Mouse (Mus musculus): ENCODE measurements at regions not wholly inside any gene's neighbourhood (a gene's known extent, or its start where the extent isn't known, plus 50 kb on each side); places are given as distances from the start of the nearest gene placed in this dataset.

DNA sequence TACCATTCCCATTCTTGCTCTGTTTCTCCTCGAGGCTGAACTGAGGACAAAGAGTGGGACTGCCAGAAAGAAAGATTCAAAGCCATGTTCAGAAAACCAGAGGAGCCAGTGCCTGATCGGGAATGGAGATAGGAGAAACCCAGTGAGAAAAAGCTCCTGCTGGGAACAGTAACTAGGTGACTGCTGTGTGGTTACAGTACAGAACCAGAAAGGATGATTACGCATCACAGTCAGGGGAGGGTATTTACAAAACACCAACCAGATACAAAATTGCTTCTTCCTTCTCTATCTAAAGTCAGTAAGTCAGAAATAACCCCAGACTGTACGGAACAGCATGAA, 227.1 kb upstream of the Acvr2a start:
- no peak for ATAC-seq
- H3K4me2 ChIP-seq (ENCODE audit: low read depth, low read length), result no peak overlapping the region
- 66% methylated on average over 4 of the region's 4 CpGs for WGBS (ENCODE audit: insufficient replicate concordance)
- no peak for DNase-seq
- H3K4me3 ChIP-seq (ENCODE audit: low read depth, low read length), result no peak overlapping the region
- no peaks in the 10 kb centered on the region for H3K4me1 ChIP-seq (ENCODE audit: insufficient read depth)
- no peak for TF ChIP-seq CTCF (IDR thresholded peaks at IDR 0.05; ENCODE audit: low read depth)
- H3K27me3 ChIP-seq (ENCODE audit: insufficient read depth, low read length), result no peaks in the 10 kb centered on the region
- no peaks in the 10 kb centered on the region for H3K9me3 ChIP-seq (ENCODE audit: low read length)
- no peak overlapping the region for H3K27ac ChIP-seq (ENCODE audit: low read depth)
- no peak overlapping the region for H3K9ac ChIP-seq (replicated peaks)
- no peaks in the 10 kb centered on the region for H3K36me3 ChIP-seq (replicated peaks; ENCODE audit: insufficient read depth, low read length)

DNA sequence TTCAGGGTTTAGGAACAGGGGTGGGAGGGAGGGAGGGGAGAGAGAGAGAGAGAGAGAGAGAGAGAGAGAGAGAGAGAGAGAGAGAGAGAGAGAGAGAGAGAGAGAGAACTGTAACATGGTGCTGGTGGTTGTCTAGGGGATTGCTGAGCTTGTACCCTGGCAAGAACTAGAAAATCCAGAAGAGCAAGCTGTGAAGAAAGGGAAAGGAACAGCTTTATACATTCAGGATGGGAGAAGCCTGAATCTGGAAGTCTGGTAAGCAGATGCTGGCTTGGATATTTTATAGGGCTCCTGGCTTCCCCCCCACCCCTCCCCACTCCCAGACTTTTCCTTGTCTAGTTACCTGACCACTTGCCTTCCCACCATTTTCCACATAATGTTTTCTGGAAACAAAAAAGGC, 224.2 kb upstream of the Acvr2a start:
- Histone ChIP-seq H3K27me3 (ENCODE audit: insufficient read depth, low read length) (no peaks in the 10 kb centered on the region), H3K9ac (replicated peaks) (no peak overlapping the region), H3K4me2 (ENCODE audit: low read depth, low read length) (no peak overlapping the region), H3K4me3 (ENCODE audit: low read depth, low read length) (no peak overlapping the region), H3K36me3 (replicated peaks; ENCODE audit: insufficient read depth, low read length) (no peaks in the 10 kb centered on the region), H3K9me3 (ENCODE audit: low read length) (no peaks in the 10 kb centered on the region), H3K27ac (ENCODE audit: low read depth) (no peak overlapping the region), H3K4me1 (ENCODE audit: insufficient read depth) (no peaks in the 10 kb centered on the region)
- DNase-seq (no peak), ATAC-seq (no peak)
- no peak for TF ChIP-seq EP300 (IDR thresholded peaks at IDR 0.05; ENCODE audit: low read depth)
- TF ChIP-seq CTCF (IDR thresholded peaks at IDR 0.05; ENCODE audit: low read depth), result no peak

DNA sequence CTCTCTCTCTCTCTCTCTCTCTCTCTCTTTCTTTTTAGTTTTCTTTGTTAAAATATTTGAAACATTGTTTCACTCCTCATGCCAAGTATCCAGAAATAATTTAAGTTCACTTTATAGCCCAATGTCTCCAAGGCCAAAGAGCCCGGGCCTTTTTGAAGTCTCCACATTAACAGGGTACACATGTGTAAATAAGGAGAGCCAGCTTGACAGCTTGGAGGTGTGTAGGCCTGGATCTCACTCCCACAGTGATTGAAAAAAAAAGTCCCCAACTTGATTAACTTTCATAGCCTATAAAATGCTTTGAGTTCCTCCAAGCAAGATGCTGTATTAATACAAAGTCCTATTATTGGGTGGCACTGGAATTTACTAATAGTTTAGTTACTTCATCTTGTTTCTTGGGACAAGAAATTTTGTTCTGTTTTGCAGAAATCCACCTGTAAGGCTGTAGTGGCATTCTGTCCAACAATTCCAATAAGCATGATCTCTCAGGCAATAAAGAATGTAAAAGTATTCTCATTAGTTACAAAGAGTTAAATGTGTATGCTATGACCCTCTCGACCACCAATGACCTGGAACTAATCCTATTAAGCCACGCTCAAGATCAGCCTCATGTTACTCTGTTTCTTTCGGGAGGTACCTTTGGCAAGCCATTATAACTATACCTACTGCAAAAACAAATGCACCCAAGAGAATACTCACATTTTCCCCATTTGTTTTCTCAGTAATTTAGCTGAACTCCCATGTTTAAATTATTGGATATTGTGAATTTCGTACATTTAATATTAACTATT, 215.9 kb upstream of the Acvr2a start:
- WGBS (ENCODE audit: insufficient replicate concordance), result 65% methylated on average over 5 of the region's 5 CpGs
- H3K27me3 ChIP-seq (ENCODE audit: insufficient read depth, low read length), result no peaks in the 10 kb centered on the region
- no peak overlapping the region for H3K9ac ChIP-seq (replicated peaks)
- no peak for TF ChIP-seq EP300 (IDR thresholded peaks at IDR 0.05; ENCODE audit: low read depth)
- no peak for TF ChIP-seq CTCF (IDR thresholded peaks at IDR 0.05; ENCODE audit: low read depth)
- no peaks in the 10 kb centered on the region for H3K36me3 ChIP-seq (replicated peaks; ENCODE audit: insufficient read depth, low read length)
- no peak for ATAC-seq
- H3K9me3 ChIP-seq (ENCODE audit: low read length), result no peaks in the 10 kb centered on the region
- no peaks in the 10 kb centered on the region for H3K4me1 ChIP-seq (ENCODE audit: insufficient read depth)
- H3K4me3 ChIP-seq (ENCODE audit: low read depth, low read length), result no peak overlapping the region
- DNase-seq, result no peak
- no peak overlapping the region for H3K27ac ChIP-seq (ENCODE audit: low read depth)
- no peak overlapping the region for H3K4me2 ChIP-seq (ENCODE audit: low read depth, low read length)

DNA sequence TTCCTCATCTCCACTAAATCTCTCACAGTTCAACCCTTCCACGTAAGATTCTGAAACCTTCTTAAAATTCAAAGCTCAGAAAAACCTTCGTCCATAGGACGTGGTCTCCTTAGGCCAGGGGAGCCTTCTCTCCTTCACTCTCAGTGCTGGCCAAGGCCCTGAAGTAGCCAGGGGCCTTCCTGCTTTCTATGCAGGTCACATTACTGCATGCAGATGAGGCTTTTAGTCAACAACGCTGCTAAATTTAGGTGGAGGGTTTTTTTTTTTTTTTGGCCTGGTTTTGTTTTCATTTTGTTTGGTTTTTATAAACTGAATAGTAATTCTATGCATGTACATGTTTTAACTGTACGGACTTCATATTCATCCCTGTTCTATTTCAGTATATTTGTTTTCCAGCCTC, 214.5 kb upstream of the Acvr2a start:
- DNase-seq, result no peak
- Histone ChIP-seq H3K9ac (replicated peaks) (no peak overlapping the region), H3K4me1 (ENCODE audit: insufficient read depth) (no peaks in the 10 kb centered on the region), H3K27me3 (ENCODE audit: insufficient read depth, low read length) (no peaks in the 10 kb centered on the region), H3K27ac (ENCODE audit: low read depth) (no peak overlapping the region), H3K36me3 (replicated peaks; ENCODE audit: insufficient read depth, low read length) (no peaks in the 10 kb centered on the region), H3K4me2 (ENCODE audit: low read depth, low read length) (no peak overlapping the region), H3K4me3 (ENCODE audit: low read depth, low read length) (no peak overlapping the region), H3K9me3 (ENCODE audit: low read length) (no peaks in the 10 kb centered on the region)
- WGBS (ENCODE audit: insufficient replicate concordance), result 81% methylated on average over 5 of the region's 5 CpGs
- TF ChIP-seq CTCF (IDR thresholded peaks at IDR 0.05; ENCODE audit: low read depth) (no peak), EP300 (IDR thresholded peaks at IDR 0.05; ENCODE audit: low read depth) (no peak)
- no peak for ATAC-seq

DNA sequence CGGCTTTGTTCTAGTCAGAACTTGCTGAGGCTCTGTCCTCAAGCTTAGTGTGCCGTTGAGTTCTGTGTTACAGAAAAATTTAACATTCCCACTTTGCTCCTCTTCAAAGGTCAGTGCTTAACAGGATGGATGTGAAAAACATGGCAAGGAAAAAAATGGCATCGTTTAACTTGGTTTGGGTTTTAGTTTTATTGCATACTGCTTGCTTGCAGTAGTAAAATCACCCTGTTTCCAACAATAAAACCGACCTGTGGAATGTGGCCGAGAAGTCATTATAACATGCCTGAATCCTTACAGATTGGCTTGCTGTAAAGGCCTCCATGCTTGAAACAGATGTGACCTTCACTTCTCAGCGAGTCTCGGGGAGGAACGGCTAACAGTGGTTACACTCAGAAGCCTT, 212.1 kb upstream of the Acvr2a start:
- H3K4me2 ChIP-seq (ENCODE audit: low read depth, low read length), result no peak overlapping the region
- no peak overlapping the region for H3K9ac ChIP-seq (replicated peaks)
- no peaks in the 10 kb centered on the region for H3K27me3 ChIP-seq (ENCODE audit: insufficient read depth, low read length)
- H3K27ac ChIP-seq (ENCODE audit: low read depth), result no peak overlapping the region
- ATAC-seq (no peak), DNase-seq (no peak)
- H3K9me3 ChIP-seq (ENCODE audit: low read length), result no peaks in the 10 kb centered on the region
- no peaks in the 10 kb centered on the region for H3K36me3 ChIP-seq (replicated peaks; ENCODE audit: insufficient read depth, low read length)
- no peaks in the 10 kb centered on the region for H3K4me1 ChIP-seq (ENCODE audit: insufficient read depth)
- TF ChIP-seq CTCF (IDR thresholded peaks at IDR 0.05; ENCODE audit: low read depth), result no peak
- TF ChIP-seq EP300 (IDR thresholded peaks at IDR 0.05; ENCODE audit: low read depth), result no peak
- H3K4me3 ChIP-seq (ENCODE audit: low read depth, low read length), result no peak overlapping the region
- 76% methylated on average over 8 of the region's 8 CpGs for WGBS (ENCODE audit: insufficient replicate concordance)

DNA sequence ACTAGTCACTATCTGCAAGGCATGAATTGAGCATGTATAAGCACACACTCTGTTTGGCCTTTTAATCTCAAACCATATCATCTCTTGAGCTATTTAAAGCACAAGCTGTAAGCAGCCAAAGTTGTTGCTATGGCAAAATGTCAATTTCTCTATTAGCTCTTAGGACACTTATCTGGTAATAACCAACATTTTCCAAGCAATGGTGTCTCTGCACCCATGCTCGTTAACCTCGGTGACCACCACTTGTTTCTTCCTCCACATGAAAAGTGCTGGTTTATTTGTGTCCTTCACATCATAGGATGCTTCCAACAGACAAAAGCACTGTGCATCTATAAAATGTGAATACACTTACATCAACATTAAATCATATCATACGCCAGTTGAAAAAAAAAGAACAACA, 204.4 kb upstream of the Acvr2a start:
- Histone ChIP-seq H3K4me3 (ENCODE audit: low read depth, low read length) (no peak overlapping the region), H3K4me1 (ENCODE audit: insufficient read depth) (no peaks in the 10 kb centered on the region), H3K9me3 (ENCODE audit: low read length) (no peaks in the 10 kb centered on the region), H3K4me2 (ENCODE audit: low read depth, low read length) (no peak overlapping the region), H3K27ac (ENCODE audit: low read depth) (no peak overlapping the region), H3K36me3 (replicated peaks; ENCODE audit: insufficient read depth, low read length) (no peaks in the 10 kb centered on the region), H3K9ac (replicated peaks) (no peak overlapping the region), H3K27me3 (ENCODE audit: insufficient read depth, low read length) (no peaks in the 10 kb centered on the region)
- no peak for DNase-seq
- WGBS (ENCODE audit: insufficient replicate concordance), result 82% methylated on average over 3 of the region's 3 CpGs
- no peak for ATAC-seq
- TF ChIP-seq CTCF (IDR thresholded peaks at IDR 0.05; ENCODE audit: low read depth), result no peak
- TF ChIP-seq EP300 (IDR thresholded peaks at IDR 0.05; ENCODE audit: low read depth), result no peak

DNA sequence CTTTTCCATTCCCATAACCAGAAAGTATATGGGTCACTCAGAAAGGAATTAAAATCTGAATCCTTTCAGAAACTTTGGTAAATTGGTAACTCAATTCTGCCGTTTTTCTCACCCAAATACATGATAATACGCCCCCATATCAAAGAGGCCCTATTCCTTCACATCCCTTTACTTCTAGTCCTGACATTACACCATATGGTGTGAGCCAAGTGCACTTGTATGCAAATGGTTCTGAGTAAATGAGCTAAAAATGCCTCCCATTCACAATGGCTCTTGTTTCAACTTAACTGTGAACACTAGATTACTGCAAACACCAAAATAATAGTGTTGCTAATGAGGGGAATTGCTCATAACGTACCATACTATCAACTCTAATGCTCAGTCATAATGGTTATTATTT, 201.7 kb upstream of the Acvr2a start:
- Histone ChIP-seq H3K27me3 (ENCODE audit: insufficient read depth, low read length) (no peaks in the 10 kb centered on the region), H3K4me1 (ENCODE audit: insufficient read depth) (no peaks in the 10 kb centered on the region), H3K9ac (replicated peaks) (no peak overlapping the region), H3K4me2 (ENCODE audit: low read depth, low read length) (no peak overlapping the region), H3K27ac (ENCODE audit: low read depth) (no peak overlapping the region), H3K9me3 (ENCODE audit: low read length) (no peaks in the 10 kb centered on the region), H3K36me3 (replicated peaks; ENCODE audit: insufficient read depth, low read length) (no peaks in the 10 kb centered on the region), H3K4me3 (ENCODE audit: low read depth, low read length) (no peak overlapping the region)
- DNase-seq, result no peak
- 65% methylated on average over 3 of the region's 3 CpGs for WGBS (ENCODE audit: insufficient replicate concordance)
- TF ChIP-seq CTCF (IDR thresholded peaks at IDR 0.05; ENCODE audit: low read depth) (no peak), EP300 (IDR thresholded peaks at IDR 0.05; ENCODE audit: low read depth) (no peak)
- ATAC-seq, result no peak

All from liver, postnatal 0 days (tissue).